Mouse (Mus musculus) liver, postnatal 0 days (tissue): ENCODE measurements at regions not wholly inside any gene's neighbourhood (a gene's known extent, or its start where the extent isn't known, plus 50 kb on each side); places are given as distances from the start of the nearest gene placed in this dataset.

Source experiments
- CTCF ChIP-seq: sonication (generic); IDR thresholded peaks from 2 replicates; pipeline ENCODE4 v1.5.1; 2016; ENCODE audit warnings: antibody characterized with exemption, low read depth
- EP300 ChIP-seq: IDR thresholded peaks from 2 replicates; pipeline ENCODE4 v1.6.1; 2016; ENCODE audit warnings: antibody characterized with exemption, low read depth, mild to moderate bottlenecking

DNA sequence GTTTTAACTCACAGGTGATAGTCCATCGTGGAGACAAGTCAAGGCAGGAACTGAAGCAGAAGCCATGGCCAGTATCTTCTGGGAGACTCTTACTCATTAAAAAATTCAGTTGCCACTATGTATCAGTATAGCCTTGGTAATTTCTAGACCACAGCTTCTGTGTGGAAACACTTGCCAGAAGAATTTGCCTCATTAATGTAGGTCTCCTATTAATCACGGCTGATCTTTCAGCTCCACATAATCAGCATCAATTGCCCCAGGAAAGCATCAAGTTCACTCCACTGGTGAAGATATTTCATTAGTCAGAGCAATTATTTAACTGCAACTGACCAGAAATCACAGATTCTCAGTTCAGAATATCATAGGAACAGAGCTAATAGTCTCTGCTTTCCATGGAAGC, 189.8 kb upstream of the Alg10b start:
- TF ChIP-seq EP300 (no peak), CTCF (no peak)
